Mouse (Mus musculus): ENCODE results near the gene 4930442H23Rik. TPM values are rescaled to one million over a fixed set of nuclear protein-coding genes. Genes with fewer than 3 reads are reported as not detected.
"Not testable (repeated sequence)": the region's sequence is repeated elsewhere in the genome, so short reads cannot be mapped to it uniquely, and the experiment has no call there.

Gene 4930442H23Rik
- polyA plus RNA-seq, 1 experiment from 2014 or later = 0.07 TPM

GRCm38 (mm10) chr10:81187161-81187560 is 3.5 kb upstream of the 4930442H23Rik start:
- Histone ChIP-seq H3K27ac (replicated peaks) (no peak overlapping the region), H3K9ac (no peak overlapping the region), H3K36me3 (replicated peaks) (peaks cover 62% of the 10 kb centered on the region), H3K4me2 (no peak overlapping the region), H3K4me3 (replicated peaks) (no peak overlapping the region), H3K27me3 (no peaks in the 10 kb centered on the region), H3K4me1 (replicated peaks) (peaks cover 45% of the 10 kb centered on the region), H3K9me3 (replicated peaks) (no peaks in the 10 kb centered on the region)
- no peak for ATAC-seq (ENCODE audit: insufficient read depth)
- WGBS (ENCODE audit: insufficient replicate concordance) = 82% methylated on average over 9 of the region's 9 CpGs

- no peaks in the 10 kb centered on the region for H3K27me3 ChIP-seq
- H3K4me1 ChIP-seq (replicated peaks) = peaks cover 43% of the 10 kb centered on the region
- peaks cover 71% of the 10 kb centered on the region for H3K36me3 ChIP-seq (replicated peaks)
- H3K27ac ChIP-seq (replicated peaks) = no peak overlapping the region
- no peak for ATAC-seq (ENCODE audit: insufficient read depth)
- no peak overlapping the region for H3K4me3 ChIP-seq (replicated peaks)
- H3K4me2 ChIP-seq = no peak overlapping the region
- no peak overlapping the region for H3K9ac ChIP-seq
- WGBS (ENCODE audit: insufficient replicate concordance) = 55% methylated on average over 4 of the region's 4 CpGs
- H3K9me3 ChIP-seq (replicated peaks) = no peaks in the 10 kb centered on the region
Observed at GRCm38 (mm10) chr10:81184765-81185164, 1.1 kb upstream of the 4930442H23Rik start.

GRCm38 (mm10) chr10:81182336-81183333 is 1.0 kb downstream of the 4930442H23Rik start, which contains the start of gene Dapk3:
Gene Dapk3, plus strand, starts transcription at chr10:81183005.
- H3K9ac ChIP-seq = peak within 1 kb of the TSS; percentile 65
- peak within 1 kb of the TSS; percentile 88 for H3K27ac ChIP-seq (replicated peaks)
- 4% methylated on average over 53 of the region's 53 CpGs for WGBS (ENCODE audit: insufficient replicate concordance)
- H3K4me2 ChIP-seq = peak within 1 kb of the TSS; percentile 87
- H3K27me3 ChIP-seq = no peaks in the 10 kb centered on the region
- H3K4me1 ChIP-seq (replicated peaks) = peaks cover 62% of the 10 kb centered on the region
- peak; percentile 92 for ATAC-seq (ENCODE audit: insufficient read depth)
- H3K9me3 ChIP-seq (replicated peaks) = no peaks in the 10 kb centered on the region
- peak within 1 kb of the TSS; percentile 76 for H3K4me3 ChIP-seq (replicated peaks)
- H3K36me3 ChIP-seq (replicated peaks) = peaks cover 82% of the 10 kb centered on the region

GRCm38 (mm10) chr10:81181860-81182259 is 1.8 kb downstream of the 4930442H23Rik start:
- not testable (repeated sequence) for ATAC-seq (ENCODE audit: insufficient read depth); H3K4me3 ChIP-seq (replicated peaks); H3K27me3 ChIP-seq; H3K9me3 ChIP-seq (replicated peaks); H3K9ac ChIP-seq
- Histone ChIP-seq H3K4me2 (0 out of 2 replicates have a peak overlapping the region, but pooled peaks have one; percentile 15), H3K4me1 (replicated peaks) (peaks cover 65% of the 10 kb centered on the region), H3K36me3 (replicated peaks) (peaks cover 80% of the 10 kb centered on the region), H3K27ac (replicated peaks) (0 out of 2 replicates have a peak overlapping the region, but pooled peaks have one; percentile 14)
- WGBS (ENCODE audit: insufficient replicate concordance) = 82% methylated on average over 12 of the region's 12 CpGs

- Histone ChIP-seq H3K27me3 (no peaks in the 10 kb centered on the region), H3K4me3 (replicated peaks) (no peak overlapping the region), H3K36me3 (replicated peaks) (peaks cover 75% of the 10 kb centered on the region), H3K4me2 (no peak overlapping the region), H3K9ac (no peak overlapping the region), H3K27ac (replicated peaks) (0 out of 2 replicates have a peak overlapping the region, but pooled peaks have one; percentile 29), H3K4me1 (replicated peaks) (peaks cover 68% of the 10 kb centered on the region), H3K9me3 (replicated peaks) (no peaks in the 10 kb centered on the region)
- ATAC-seq (ENCODE audit: insufficient read depth) = no peak
- 90% methylated on average over 13 of the region's 13 CpGs for WGBS (ENCODE audit: insufficient replicate concordance)
Observed at GRCm38 (mm10) chr10:81180946-81181345, 2.7 kb downstream of the 4930442H23Rik start.

- peak overlapping the region; percentile 29; the same call in 1 of the 2 replicates for H3K27ac ChIP-seq (replicated peaks)
- H3K4me2 ChIP-seq = no peak overlapping the region
- peaks cover 81% of the 10 kb centered on the region for H3K4me1 ChIP-seq (replicated peaks)
- H3K9me3 ChIP-seq (replicated peaks) = no peaks in the 10 kb centered on the region
- 85% methylated on average over 32 of the region's 32 CpGs for WGBS (ENCODE audit: insufficient replicate concordance)
- H3K36me3 ChIP-seq (replicated peaks) = peaks cover 63% of the 10 kb centered on the region
- no peak overlapping the region for H3K9ac ChIP-seq
- ATAC-seq (ENCODE audit: insufficient read depth) = no peak
- H3K4me3 ChIP-seq (replicated peaks) = no peak overlapping the region
- H3K27me3 ChIP-seq = no peaks in the 10 kb centered on the region
Observed at GRCm38 (mm10) chr10:81179451-81180342, 4.0 kb downstream of the 4930442H23Rik start.

GRCm38 (mm10) chr10:81178927-81179326 is 4.7 kb downstream of the 4930442H23Rik start:
- Histone ChIP-seq H3K4me3 (replicated peaks) (peak overlapping the region; percentile 90; the same call in 1 of the 2 replicates), H3K4me1 (replicated peaks) (peaks cover 81% of the 10 kb centered on the region), H3K27me3 (no peaks in the 10 kb centered on the region), H3K9me3 (replicated peaks) (no peaks in the 10 kb centered on the region), H3K4me2 (peak overlapping the region; percentile 86), H3K36me3 (replicated peaks) (peaks cover 57% of the 10 kb centered on the region), H3K9ac (no peak overlapping the region), H3K27ac (replicated peaks) (0 out of 2 replicates have a peak overlapping the region, but pooled peaks have one; percentile 89)
- 91% methylated on average over 11 of the region's 11 CpGs for WGBS (ENCODE audit: insufficient replicate concordance)
- no peak for ATAC-seq (ENCODE audit: insufficient read depth)

GRCm38 (mm10) chr10:81177958-81178712 is 5.5 kb downstream of the 4930442H23Rik start:
- Histone ChIP-seq H3K36me3 (replicated peaks) (peaks cover 55% of the 10 kb centered on the region), H3K4me1 (replicated peaks) (peaks cover 83% of the 10 kb centered on the region), H3K4me2 (peak overlapping the region; percentile 86), H3K27ac (replicated peaks) (peak overlapping the region; percentile 89), H3K4me3 (replicated peaks) (peak overlapping the region; percentile 90), H3K9ac (peak overlapping the region; percentile 96), H3K9me3 (replicated peaks) (no peaks in the 10 kb centered on the region), H3K27me3 (no peaks in the 10 kb centered on the region)
- 49% methylated on average over 14 of the region's 14 CpGs for WGBS (ENCODE audit: insufficient replicate concordance)
- ATAC-seq (ENCODE audit: insufficient read depth) = no peak

GRCm38 (mm10) chr10:81177491-81177925 is 6.1 kb downstream of the 4930442H23Rik start:
- H3K27me3 ChIP-seq = no peaks in the 10 kb centered on the region
- ATAC-seq (ENCODE audit: insufficient read depth) = no peak
- peak overlapping the region; percentile 96 for H3K9ac ChIP-seq
- peaks cover 54% of the 10 kb centered on the region for H3K36me3 ChIP-seq (replicated peaks)
- no peaks in the 10 kb centered on the region for H3K9me3 ChIP-seq (replicated peaks)
- peak overlapping the region; percentile 86 for H3K4me2 ChIP-seq
- peaks cover 85% of the 10 kb centered on the region for H3K4me1 ChIP-seq (replicated peaks)
- H3K4me3 ChIP-seq (replicated peaks) = peak overlapping the region; percentile 90
- 5% methylated on average over 16 of the region's 16 CpGs for whole genome bisulfite sequencing (ENCODE audit: insufficient replicate concordance)
- peak overlapping the region; percentile 89 for H3K27ac ChIP-seq (replicated peaks)

Measured in liver, embryonic 15.5 days (tissue).